Mouse (Mus musculus) ES-E14 (cell line): Measurements from ENCODE around the gene Csrp3.

Experiments
- CHD2 ChIP-seq: IDR thresholded peaks from 2 replicates; pipeline ENCODE4 v1.6.1; 2014; ENCODE audit warnings: mild to moderate bottlenecking, low read depth, low read length, inconsistent platforms
- MAFK ChIP-seq: IDR thresholded peaks from 2 replicates; pipeline ENCODE4 v1.6.1; 2014; ENCODE audit warnings: mild to moderate bottlenecking, low read depth, low read length, inconsistent platforms; ENCODE audit not compliant: insufficient read depth
- ZC3H11A ChIP-seq: IDR thresholded peaks from 2 replicates; pipeline ENCODE4 v1.6.1; 2012; ENCODE audit warnings: low read depth, mild to moderate bottlenecking, inconsistent platforms, low read length, borderline replicate concordance
- ZNF384 ChIP-seq: IDR thresholded peaks from 2 replicates; pipeline ENCODE4 v1.6.1; 2012; ENCODE audit warnings: low read depth, low read length, inconsistent platforms

DNA sequence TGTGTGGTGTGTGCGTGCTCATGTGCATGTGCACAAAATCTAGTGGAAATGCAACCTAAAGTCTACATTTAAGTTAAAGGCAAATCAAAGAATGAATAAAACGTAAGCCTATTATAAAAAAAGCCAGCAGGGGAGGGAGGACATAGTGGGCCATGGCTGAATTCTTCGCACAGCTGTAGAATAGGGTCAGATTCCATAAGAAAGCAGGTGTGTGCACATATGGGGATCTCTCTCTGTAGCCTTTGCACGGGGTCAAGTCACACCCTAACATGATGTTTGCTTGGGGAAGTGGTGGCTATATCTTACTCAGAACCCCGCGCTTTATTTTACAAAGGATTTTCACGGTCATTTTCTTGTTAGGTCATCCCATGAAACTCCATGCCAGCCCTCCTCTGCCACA is 45.3 kb upstream of the Csrp3 start:
- TF ChIP-seq ZC3H11A (no peak), MAFK (no peak), CHD2 (no peak), ZNF384 (no peak)
